Mouse (Mus musculus) small intestine, adult 2 months (tissue): ENCODE data around the gene Ccdc42.

Experiments used
- CTCF ChIP-seq: fragments of 200-500 bp; IDR thresholded peaks from 2 replicates; pipeline ENCODE4 v1.5.1; 2012; ENCODE audit warnings: low read depth, mild to moderate bottlenecking, control low read depth, inconsistent platforms, low read length, moderate library complexity, mixed read lengths; ENCODE audit not compliant: insufficient replicate concordance, insufficient read length; ENCODE audit errors: extremely low read depth
- POLR2A ChIP-seq: fragments of 200-500 bp; IDR thresholded peaks from 2 replicates; pipeline ENCODE4 v1.6.1; 2012; ENCODE audit warnings: low read depth, mild to moderate bottlenecking, control low read depth, inconsistent platforms, low read length, moderate library complexity

DNA sequence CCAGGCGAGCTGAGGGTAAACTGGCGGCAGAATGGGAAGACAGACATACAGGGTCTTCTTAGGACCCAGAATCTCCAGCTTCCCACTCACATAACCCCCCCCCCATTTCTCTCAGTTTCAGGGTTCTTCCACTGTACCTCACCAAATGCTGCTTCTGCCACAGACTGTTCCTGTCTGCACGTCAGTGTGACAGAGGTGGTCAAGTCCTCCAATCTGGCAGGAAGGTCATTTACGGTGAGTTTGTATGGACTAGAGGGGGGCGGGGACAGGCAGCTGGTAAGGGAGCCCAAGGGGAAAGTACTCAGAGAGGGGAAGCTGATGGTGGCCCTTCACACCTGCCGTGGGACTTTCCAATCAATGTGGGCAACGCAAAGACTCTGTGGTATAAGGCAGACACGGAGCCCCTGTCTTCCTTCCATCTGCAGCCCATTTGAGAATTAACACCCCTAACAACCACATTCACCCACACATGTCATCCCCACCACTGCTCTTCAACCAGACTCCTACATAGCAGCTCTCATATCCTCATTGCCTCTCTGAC, 41.1 kb upstream of the Ccdc42 start:
- no peak for TF ChIP-seq CTCF
- no peak for TF ChIP-seq POLR2A
